Mouse (Mus musculus): ENCODE data around the gene Gpam.

Gene Gpam

GRCm38 (mm10) chr19:55061951-55062350 lies 65.1 kb downstream of the Gpam start:
- DNase-seq (ENCODE audit: low read depth), result peak; percentile 91

GRCm38 (mm10) chr19:55061447-55061901 lies 65.6 kb downstream of the Gpam start:
- DNase-seq (ENCODE audit: low read depth), result no peak

DNA sequence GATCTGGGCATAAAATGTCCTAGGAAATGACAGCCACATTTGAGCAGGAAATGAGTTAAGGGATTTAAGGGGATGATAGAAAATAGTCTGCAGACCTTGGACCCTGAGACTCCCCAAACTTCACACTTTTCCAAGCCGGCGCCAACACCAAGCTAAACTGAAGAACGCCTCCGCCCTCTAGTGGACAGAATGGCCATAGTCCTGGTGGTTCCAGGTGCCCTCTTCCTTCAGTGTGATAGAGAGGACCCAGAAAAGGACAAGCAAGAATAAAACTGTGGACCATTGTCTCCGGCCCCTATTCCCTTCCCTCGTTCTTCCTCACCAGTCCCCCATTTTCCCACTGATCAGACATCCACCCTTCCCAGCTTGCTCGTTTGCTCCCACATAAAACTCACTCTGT lies 66.1 kb downstream of the Gpam start:
- peak; percentile 92 for DNase-seq (ENCODE audit: low read depth)

DNA sequence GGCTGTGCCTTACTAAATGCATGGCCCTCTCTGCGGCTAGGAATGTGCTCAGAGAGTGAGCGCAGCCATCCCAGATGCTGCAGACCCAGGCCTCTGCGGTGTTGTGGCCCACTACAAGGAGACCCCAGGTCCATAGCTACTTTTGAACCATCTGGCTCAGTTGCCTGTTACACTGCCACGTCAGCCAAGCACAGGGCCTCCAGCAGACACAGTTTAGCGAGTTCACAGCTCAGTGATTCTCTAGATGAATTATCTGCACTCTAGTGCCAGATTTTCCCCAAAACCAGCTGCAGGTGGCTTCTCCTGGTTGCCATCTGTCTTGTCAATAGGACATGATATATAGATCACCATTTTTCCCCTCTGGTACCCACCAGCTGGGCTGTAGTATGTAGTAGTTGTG lies 69.6 kb downstream of the Gpam start:
- no peak for DNase-seq (ENCODE audit: low read depth)

DNA sequence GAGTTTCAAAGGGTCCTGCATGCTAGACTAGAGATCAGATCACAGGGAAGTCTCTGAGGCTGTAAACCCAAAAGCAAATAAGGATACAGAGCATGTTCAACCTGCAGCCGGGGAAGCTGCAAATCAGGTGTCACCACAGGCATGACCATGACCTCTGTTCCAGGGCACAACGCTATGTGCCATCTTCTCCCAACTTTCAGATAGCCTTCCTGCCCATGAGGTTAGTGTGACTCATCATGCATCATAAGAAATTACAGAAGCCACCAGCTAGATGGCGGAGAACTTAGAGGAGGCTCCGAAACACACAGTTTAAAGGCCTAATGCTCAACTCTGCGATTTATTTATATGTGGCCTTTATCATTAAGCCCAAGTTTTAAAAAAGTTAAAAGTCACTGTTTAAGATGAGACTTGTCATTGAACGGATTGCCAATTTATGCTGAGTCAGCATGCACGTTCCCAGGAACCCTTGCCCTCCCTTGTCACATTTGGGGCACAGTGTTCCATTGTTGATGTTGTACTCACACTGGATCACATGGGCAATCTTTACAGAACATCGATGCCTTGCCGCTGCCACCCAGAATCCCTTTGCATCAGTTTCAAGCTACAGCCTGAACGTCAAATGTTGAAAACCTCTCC lies 71.3 kb downstream of the Gpam start:
- no peak for DNase-seq (ENCODE audit: low read depth)

DNA sequence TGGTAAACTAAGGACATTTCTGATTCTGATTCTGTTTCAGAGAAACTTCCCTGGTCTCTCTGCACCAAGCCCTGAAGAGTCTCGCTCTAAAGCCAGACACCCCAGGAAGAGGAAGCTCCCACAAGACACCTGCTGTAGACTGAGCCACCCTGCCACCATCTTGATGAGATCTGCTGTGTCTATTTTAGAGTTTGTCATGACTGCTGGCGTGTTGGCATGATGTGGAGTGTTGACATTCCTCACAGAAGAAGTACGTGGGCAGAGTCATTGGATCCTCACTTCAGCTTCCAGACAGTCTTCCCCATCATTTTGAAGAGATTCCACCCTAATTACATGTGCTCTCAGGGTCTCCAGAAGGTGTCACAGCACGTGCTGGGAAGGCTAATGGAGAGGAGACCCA lies 73.9 kb downstream of the Gpam start:
- DNase-seq (ENCODE audit: low read depth), result no peak

- no peak for DNase-seq (ENCODE audit: low read depth)
These were observed 89.6 kb downstream of the Gpam start for GRCm38 (mm10) chr19:55037406-55037805.

- DNase-seq (ENCODE audit: low read depth), result no peak
These were observed 108.2 kb downstream of the Gpam start for GRCm38 (mm10) chr19:55018872-55019271.
